Mouse (Mus musculus) liver, adult 10 weeks (tissue): ENCODE data around the gene C87436. TPM values are rescaled to one million over a fixed set of nuclear protein-coding genes. Genes with fewer than 3 reads are reported as not detected.

Experiments used
- polyA plus RNA-seq: library from polyadenylated mRNA; stranded (reverse); fragments of 350-450 nt; fragmentation: Illumina TruSeq; extraction: RNeasy Lipid Tissue Mini Kit (QIAGEN cat#74804); gene quantifications from one replicate; pipeline ENCODE4 v1.2.3, GENCODE M21; 2014; ENCODE audit warnings: low read depth, low replicate concordance

C87436 gene
- polyA plus RNA-seq: 9.0 TPM

DNA sequence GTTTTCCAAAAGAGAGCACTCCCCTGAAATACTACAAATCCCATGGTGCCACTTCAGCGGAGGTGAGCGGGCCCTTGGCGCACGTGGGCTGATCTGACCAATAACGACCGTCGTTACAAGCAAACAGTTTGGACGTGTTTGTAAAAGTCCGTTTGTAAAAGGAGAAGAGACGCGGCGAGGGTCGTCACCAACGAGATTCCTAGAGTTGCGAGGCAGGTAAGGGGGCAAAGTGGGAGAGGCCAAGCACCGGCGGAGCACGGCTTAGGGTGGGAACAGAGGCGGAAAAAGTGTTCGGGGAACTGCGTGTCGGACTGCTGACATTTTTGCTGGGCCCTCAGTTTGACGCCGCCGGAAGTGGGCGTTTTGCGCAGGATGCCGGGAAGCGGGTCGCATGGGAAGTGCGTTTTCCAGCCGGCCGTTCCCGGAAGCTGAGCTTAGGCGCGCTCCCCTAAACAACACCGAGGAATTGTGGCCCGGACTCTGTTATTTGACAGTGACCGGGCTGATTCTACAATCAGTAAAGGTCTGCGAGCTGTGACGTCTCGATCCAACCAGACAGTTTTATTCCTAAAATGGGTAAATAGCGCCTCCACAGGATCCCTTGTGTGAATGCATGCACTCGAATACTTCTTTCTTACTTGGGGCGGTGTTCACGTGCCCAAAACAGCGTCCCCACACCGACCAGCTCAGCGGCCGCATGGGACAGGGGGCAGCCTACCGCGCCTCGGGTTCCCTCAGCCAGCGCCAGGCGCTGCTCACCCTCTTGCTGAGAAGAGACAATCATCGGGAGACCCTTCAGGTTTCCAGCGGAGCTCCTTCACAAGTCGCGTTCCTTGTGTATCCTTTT, at the start of gene C87436:
C87436 (plus strand) TSS at position 103 of the 847 bp plus-strand sequence.

DNA sequence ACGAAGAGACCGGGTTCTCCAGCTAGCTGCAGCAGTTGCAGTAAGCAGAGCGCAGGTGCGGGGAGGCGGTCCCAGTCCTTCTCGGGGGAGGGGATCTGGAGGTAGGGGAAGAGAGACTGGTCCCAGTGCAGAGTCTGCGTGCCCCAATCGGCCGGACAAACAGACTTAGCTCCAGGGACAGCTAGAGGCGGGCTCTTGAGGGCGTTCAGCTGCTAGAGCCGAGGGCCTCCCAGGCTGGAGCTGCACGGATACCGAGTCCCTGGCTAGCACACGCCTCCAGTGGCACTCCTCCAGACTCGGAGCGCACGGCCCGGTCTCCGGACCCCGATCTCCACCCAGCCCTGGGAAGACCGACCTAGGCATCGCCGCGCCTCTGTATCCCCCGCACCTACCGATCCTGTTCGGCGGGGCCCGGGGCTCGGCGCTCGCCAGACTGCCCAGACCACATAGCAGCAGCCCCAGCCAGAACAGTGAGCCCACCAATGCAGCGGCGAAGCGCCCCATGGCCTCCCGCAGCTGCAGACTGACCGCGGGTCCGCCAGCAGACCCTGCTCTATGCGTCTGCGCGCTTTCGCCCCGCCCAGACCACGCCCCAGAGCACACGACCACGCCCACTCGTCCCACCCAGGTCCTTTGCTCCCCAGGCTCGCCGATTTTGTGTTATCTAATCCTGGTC, 41.5 kb upstream of the C87436 start, which contains the start of gene Pcyox1:
Pcyox1 (minus strand) TSS at position 574 of the 676 bp plus-strand sequence.

DNA sequence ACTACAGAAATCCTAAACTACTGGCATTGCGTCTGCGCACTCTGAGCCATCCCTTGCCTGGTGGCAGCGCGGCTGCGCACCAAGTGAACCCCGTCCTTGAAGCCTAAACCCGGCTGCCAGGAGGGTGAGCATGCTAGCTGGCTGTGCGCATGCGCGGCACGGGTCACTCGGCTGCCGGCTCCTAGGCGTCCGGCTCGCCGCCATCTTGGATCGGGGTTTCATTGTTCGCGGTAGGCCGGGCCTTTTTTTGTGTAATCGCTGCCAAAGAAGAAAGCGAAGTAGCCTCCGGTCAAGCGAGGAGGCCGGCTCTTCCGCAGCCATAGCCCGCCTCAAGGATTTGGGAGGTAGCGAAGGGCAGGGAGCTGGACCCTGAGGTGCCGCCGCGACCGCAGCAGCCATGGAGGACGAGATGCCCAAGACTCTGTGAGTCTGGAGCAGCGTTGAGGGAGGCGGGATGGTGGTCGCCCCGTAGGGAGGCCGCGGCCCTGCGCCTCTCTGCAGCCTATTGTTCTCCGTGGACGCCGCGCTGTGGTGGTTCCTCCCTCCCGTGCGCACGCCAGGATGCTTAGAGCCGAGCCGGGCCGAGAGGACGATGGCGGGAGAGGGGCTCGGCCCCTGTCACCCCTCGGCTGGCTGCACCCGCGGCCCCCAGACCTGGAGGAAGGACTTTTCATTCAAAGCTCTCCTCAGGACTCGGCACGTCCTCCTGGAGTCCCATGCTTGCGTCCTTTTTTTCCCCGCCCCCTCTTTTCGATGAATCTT, 33.9 kb upstream of the C87436 start, which contains the start of gene Tia1:
Tia1 (plus strand) TSS at position 120 of the 762 bp plus-strand sequence.

DNA sequence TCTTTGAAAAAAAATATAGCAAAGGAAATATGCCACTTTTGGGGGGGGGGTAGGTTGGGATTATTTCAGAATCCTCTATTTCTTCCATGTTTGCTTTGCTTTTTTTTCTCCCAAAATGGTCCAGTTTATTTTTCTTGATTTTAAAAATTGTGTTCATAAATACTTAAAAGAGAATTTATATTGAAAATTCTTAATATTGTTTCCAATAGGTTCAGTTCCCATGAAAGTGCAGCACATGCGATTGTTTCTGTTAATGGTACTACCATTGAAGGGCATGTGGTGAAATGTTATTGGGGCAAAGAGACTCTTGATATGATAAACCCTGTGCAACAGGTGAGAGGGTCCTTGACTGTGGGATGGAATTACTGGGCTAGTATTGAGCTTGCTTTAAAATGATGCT, 11.8 kb upstream of the C87436 start, which contains the start of gene Gm44790:
Gm44790 (plus strand) TSS at position 301 of the 400 bp plus-strand sequence.

Other genes with a start within 250 kb of the C87436 start
- 7.5 TPM for gene Tgfa, start 243.2 kb upstream of the C87436 start, polyA plus RNA-seq
- gene Fam136a, start 72.7 kb upstream of the C87436 start, polyA plus RNA-seq: 122 TPM
- 15.7 TPM for gene Snrpg, start 67.1 kb upstream of the C87436 start, polyA plus RNA-seq
- gene Pcyox1, start 41.2 kb upstream of the C87436 start, polyA plus RNA-seq: 103 TPM
- 13.7 TPM for gene Tia1, start 34.2 kb upstream of the C87436 start, polyA plus RNA-seq
- not detected for gene Gm44790, start 11.7 kb upstream of the C87436 start, polyA plus RNA-seq
- gene Pcbp1, start 87.9 kb downstream of the C87436 start, polyA plus RNA-seq: 68.5 TPM
- gene Asprv1, start 189.8 kb downstream of the C87436 start, polyA plus RNA-seq: not detected
- 2.4 TPM for gene Mxd1, start 230.8 kb downstream of the C87436 start, polyA plus RNA-seq
- 52.1 TPM for gene Snrnp27, start 246.1 kb downstream of the C87436 start, polyA plus RNA-seq